Mouse (Mus musculus) skeletal muscle tissue, adult 2 months (tissue): Measurements from ENCODE around the gene Scin.
"Not testable (repeated sequence)": the region's sequence is repeated elsewhere in the genome, so short reads cannot be mapped to it uniquely, and the experiment has no call there.

Experiments
- DNase-seq: peaks from one replicate; pipeline ENCODE4 v3.0.0-alpha.2; 2012; ENCODE audit warnings: low read depth, low spot score

Scin gene

GRCm38 (mm10) chr12:40133573-40134271 is at the start of gene Scin:
Gene Scin, minus strand, starts transcription at chr12:40134228.
- DNase-seq: no peak

GRCm38 (mm10) chr12:40177089-40177488 is 43.1 kb upstream of the Scin start:
- DNase-seq: peak; percentile 50

- DNase-seq: no peak
Measured at GRCm38 (mm10) chr12:40176158-40176557, 42.1 kb upstream of the Scin start.

- not testable (repeated sequence) for DNase-seq
Measured at GRCm38 (mm10) chr12:40175171-40175570, 41.1 kb upstream of the Scin start.

GRCm38 (mm10) chr12:40171637-40172036 is 37.6 kb upstream of the Scin start:
- no peak for DNase-seq

- no peak for DNase-seq
Measured at GRCm38 (mm10) chr12:40169675-40170074, 35.6 kb upstream of the Scin start.

GRCm38 (mm10) chr12:40164621-40165020 is 30.6 kb upstream of the Scin start:
- peak; percentile 14 for DNase-seq

- DNase-seq: no peak
Measured at GRCm38 (mm10) chr12:40160777-40161176, 26.7 kb upstream of the Scin start.

- DNase-seq: no peak
Measured at GRCm38 (mm10) chr12:40154188-40154587, 20.2 kb upstream of the Scin start.

- DNase-seq: peak; percentile 31
Measured at GRCm38 (mm10) chr12:40152353-40153069, 18.5 kb upstream of the Scin start.

- DNase-seq: no peak
Measured at GRCm38 (mm10) chr12:40147319-40147718, 13.3 kb upstream of the Scin start.

- DNase-seq: no peak
Measured at GRCm38 (mm10) chr12:40146510-40146909, 12.5 kb upstream of the Scin start.

- DNase-seq: no peak
Measured at GRCm38 (mm10) chr12:40140706-40141105, 6.7 kb upstream of the Scin start.

- no peak for DNase-seq
Measured at GRCm38 (mm10) chr12:40139484-40140245, 5.6 kb upstream of the Scin start.

- DNase-seq: no peak
Measured at GRCm38 (mm10) chr12:40134529-40134928, 501 bp upstream of the Scin start.

GRCm38 (mm10) chr12:40133194-40133572 is 845 bp downstream of the Scin start:
- DNase-seq: no peak

GRCm38 (mm10) chr12:40118872-40119271 is 15.2 kb downstream of the Scin start:
- DNase-seq: no peak

GRCm38 (mm10) chr12:40117045-40117444 is 17.0 kb downstream of the Scin start:
- no peak for DNase-seq

GRCm38 (mm10) chr12:40116214-40116613 is 17.8 kb downstream of the Scin start:
- DNase-seq: no peak

GRCm38 (mm10) chr12:40114883-40115282 is 19.1 kb downstream of the Scin start:
- no peak for DNase-seq

- DNase-seq: no peak
Measured at GRCm38 (mm10) chr12:40114020-40114419, 20.0 kb downstream of the Scin start.

GRCm38 (mm10) chr12:40113605-40114004 is 20.4 kb downstream of the Scin start:
- no peak for DNase-seq
